Mouse (Mus musculus) embryo, embryonic 10 days (tissue): ENCODE results near the gene Snap25.

Source experiments
- DNase-seq: peaks from one replicate; pipeline ENCODE4 v3.0.0-alpha.2; 2015; ENCODE audit warnings: low spot score

Snap25 gene

GRCm38 (mm10) chr2:136811331-136811730 is 98.1 kb downstream of the Snap25 start:
- DNase-seq = no peak

DNA sequence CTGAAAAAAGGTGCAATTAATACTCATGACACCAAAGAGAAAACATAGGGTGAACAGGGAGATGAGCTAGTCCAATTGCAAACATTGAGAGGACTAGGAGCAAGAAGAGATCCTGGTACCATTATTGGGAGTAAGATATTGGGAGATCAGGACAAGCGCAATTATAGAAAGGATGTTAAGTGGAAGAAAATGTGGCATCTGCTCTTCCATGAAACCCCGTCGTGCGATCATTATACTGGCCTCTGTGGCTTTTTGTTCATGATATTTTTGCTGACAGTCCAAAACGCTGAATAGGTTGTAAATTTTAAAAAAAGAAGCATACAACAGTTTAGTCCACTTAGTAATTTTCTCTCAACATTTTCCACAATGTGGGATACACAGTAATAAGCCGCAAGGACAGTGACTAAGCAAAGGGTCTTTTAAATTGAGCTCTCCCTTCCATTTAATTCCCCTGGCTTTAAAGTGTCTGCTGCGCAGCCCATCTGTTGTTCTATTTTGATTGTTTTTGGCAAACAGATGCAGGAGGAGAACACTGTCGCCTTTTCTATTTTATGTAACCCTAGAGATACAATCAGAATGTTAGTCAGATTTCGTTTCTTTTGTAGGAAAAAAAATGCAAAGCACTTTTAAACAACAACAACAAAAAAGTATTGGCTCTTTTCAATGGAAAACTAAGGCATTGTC is 103.6 kb downstream of the Snap25 start:
- DNase-seq = no peak

DNA sequence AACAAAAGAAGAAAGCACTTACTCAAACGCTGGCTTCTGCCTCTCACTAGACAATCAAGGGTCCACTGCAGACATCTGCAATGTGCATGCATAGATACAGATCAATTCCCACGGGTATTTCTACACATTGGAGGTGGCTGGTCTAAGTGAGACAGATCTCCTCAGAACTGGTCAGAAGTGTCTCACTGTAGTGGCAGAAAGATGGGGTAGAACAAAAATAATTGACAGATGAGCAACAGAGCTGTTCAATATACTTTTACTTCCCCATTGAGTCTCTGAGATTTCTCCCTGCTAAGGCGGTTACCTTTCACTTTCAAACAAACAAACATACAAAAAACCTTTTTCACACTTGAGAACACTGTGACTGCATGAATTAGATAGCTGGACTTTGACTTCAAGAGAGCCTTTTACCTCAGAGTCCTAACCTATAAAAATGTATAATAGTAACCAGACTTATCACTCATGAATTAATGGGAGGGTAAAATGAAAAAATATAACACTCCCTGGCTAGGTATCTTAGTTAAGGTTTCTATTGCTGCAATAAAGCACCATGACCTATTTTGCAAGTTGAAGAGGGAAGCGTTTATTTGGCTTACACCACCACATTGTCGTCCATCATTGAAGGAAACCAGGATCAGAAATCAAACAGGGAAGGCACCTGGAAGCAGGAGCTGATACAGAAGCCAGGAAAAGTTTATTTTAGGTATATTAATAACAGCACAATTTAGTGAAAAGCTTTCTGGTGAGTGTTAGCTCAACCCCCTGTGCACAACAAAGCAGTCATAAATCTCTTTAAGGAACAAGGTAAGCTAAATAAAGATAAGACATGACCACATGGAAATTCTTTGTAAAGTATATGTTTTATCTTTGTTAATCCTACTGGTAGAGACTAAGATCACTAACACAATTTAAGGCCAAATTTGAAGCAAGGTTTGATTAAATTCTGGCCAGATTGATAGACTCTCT is 110.8 kb downstream of the Snap25 start:
- DNase-seq = no peak

DNA sequence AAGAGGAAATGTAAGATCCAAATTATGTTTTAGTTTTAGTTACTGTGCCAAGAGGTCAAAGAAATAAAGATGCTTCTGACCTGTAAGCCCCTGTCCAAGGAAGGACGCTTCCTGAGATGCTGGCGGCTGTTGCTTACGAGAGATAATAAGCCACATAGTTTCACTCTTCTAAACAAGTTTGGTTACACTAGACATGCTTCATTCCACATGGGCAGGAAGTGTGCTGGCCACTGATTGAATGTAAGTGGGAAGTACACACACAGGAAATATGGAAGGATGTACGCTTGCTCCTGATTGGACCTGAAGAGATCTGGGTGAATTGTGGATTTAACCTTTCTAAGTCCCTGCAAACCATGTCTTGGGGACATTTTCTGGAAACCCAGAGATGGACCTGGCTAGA is 114.4 kb downstream of the Snap25 start:
- peak; percentile 7 for DNase-seq
